Mouse (Mus musculus): Measurements from ENCODE around the gene Tmem130. TPM values are rescaled to one million over a fixed set of nuclear protein-coding genes. Genes with fewer than 3 reads are reported as not detected.
"Not testable (repeated sequence)": the region's sequence is repeated elsewhere in the genome, so short reads cannot be mapped to it uniquely, and the experiment has no call there.

The Tmem130 gene
- total RNA-seq (2015) (not detected in 2 replicates), total RNA-seq (2017) (0.03 TPM in 1 of 2 replicates, not detected in the other)

GRCm38 (mm10) chr5:144761161-144761868 lies at the start of gene Tmem130:
Gene Tmem130 (minus strand): TSS chr5:144761818.
- 0 out of 2 replicates have a peak, but pooled peaks have one; percentile 52 for ATAC-seq (replicated peaks; ENCODE audit: poor library complexity)

- no peak for ATAC-seq (replicated peaks; ENCODE audit: poor library complexity)
Observed at GRCm38 (mm10) chr5:144806931-144807330, 45.3 kb upstream of the Tmem130 start.

- no peak for ATAC-seq (replicated peaks; ENCODE audit: poor library complexity)
Observed at GRCm38 (mm10) chr5:144804181-144804580, 42.6 kb upstream of the Tmem130 start.

- no peak for ATAC-seq (replicated peaks; ENCODE audit: poor library complexity)
Observed at GRCm38 (mm10) chr5:144803066-144803465, 41.4 kb upstream of the Tmem130 start.

GRCm38 (mm10) chr5:144797116-144797515 lies 35.5 kb upstream of the Tmem130 start:
- no peak for ATAC-seq (replicated peaks; ENCODE audit: poor library complexity)

- ATAC-seq (replicated peaks; ENCODE audit: poor library complexity) = peak; percentile 82
Observed at GRCm38 (mm10) chr5:144794687-144795086, 33.1 kb upstream of the Tmem130 start.

- ATAC-seq (replicated peaks; ENCODE audit: poor library complexity) = no peak
Observed at GRCm38 (mm10) chr5:144793374-144793773, 31.8 kb upstream of the Tmem130 start.

GRCm38 (mm10) chr5:144786464-144786863 lies 24.8 kb upstream of the Tmem130 start:
- ATAC-seq (replicated peaks; ENCODE audit: poor library complexity) = no peak

GRCm38 (mm10) chr5:144780654-144781053 lies 19.0 kb upstream of the Tmem130 start:
- ATAC-seq (replicated peaks; ENCODE audit: poor library complexity) = no peak

- no peak for ATAC-seq (replicated peaks; ENCODE audit: poor library complexity)
Observed at GRCm38 (mm10) chr5:144773231-144773630, 11.6 kb upstream of the Tmem130 start.

- peak; percentile 7; the same call in 1 of the 2 replicates for ATAC-seq (replicated peaks; ENCODE audit: poor library complexity)
Observed at GRCm38 (mm10) chr5:144769067-144769482, 7.5 kb upstream of the Tmem130 start.

GRCm38 (mm10) chr5:144767911-144768841 lies 6.6 kb upstream of the Tmem130 start:
- peak; percentile 72 for ATAC-seq (replicated peaks; ENCODE audit: poor library complexity)

- not testable (repeated sequence) for ATAC-seq (replicated peaks; ENCODE audit: poor library complexity)
Observed at GRCm38 (mm10) chr5:144767106-144767798, 5.6 kb upstream of the Tmem130 start, which contains the start of gene Trrap. Gene Trrap (plus strand): TSS chr5:144767732.

GRCm38 (mm10) chr5:144766646-144767045 lies 5.0 kb upstream of the Tmem130 start:
- ATAC-seq (replicated peaks; ENCODE audit: poor library complexity) = no peak

- ATAC-seq (replicated peaks; ENCODE audit: poor library complexity) = no peak
Observed at GRCm38 (mm10) chr5:144766026-144766425, 4.4 kb upstream of the Tmem130 start.

GRCm38 (mm10) chr5:144758422-144758821 lies 3.2 kb downstream of the Tmem130 start:
- ATAC-seq (replicated peaks; ENCODE audit: poor library complexity) = no peak

GRCm38 (mm10) chr5:144757402-144757801 lies 4.2 kb downstream of the Tmem130 start:
- no peak for ATAC-seq (replicated peaks; ENCODE audit: poor library complexity)

- ATAC-seq (replicated peaks; ENCODE audit: poor library complexity) = no peak
Observed at GRCm38 (mm10) chr5:144755191-144755590, 6.4 kb downstream of the Tmem130 start.

GRCm38 (mm10) chr5:144753041-144753440 lies 8.6 kb downstream of the Tmem130 start:
- peak; percentile 95 for ATAC-seq (replicated peaks; ENCODE audit: poor library complexity)

GRCm38 (mm10) chr5:144752432-144752831 lies 9.2 kb downstream of the Tmem130 start:
- peak; percentile 65; the same call in 1 of the 2 replicates for ATAC-seq (replicated peaks; ENCODE audit: poor library complexity)

- ATAC-seq (replicated peaks; ENCODE audit: poor library complexity) = no peak
Observed at GRCm38 (mm10) chr5:144737101-144737500, 24.5 kb downstream of the Tmem130 start.
